Mouse (Mus musculus): Measurements from ENCODE around the gene Arid5b. TPM values are rescaled to one million over a fixed set of nuclear protein-coding genes. Genes with fewer than 3 reads are reported as not detected.

The Arid5b gene
- polyA plus RNA-seq, 1 experiment from 2014 or later, result 39.1 TPM

DNA sequence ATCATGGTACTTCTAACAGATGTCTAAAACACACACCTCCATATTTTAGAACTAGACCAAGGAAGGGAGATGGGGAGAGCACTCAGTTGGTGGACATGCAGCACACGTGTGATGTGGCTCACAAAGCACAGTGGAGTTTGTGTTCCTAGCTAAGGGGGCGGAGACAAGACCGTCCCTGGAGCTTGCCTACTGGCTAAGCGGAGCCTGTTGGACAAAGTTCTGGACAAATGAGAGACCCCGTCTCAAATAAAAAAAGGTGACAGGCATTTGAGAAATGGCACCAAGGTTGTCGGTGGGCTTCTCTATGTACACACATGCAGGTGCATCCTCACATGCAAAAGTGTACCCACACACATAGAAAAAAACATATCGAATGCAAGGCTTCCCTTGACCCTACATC is 95.4 kb downstream of the Arid5b start:
- Histone ChIP-seq H3K27ac (no peak overlapping the region), H3K9ac (no peak overlapping the region), H3K4me2 (no peak overlapping the region), H3K9me3 (no peaks in the 10 kb centered on the region), H3K4me1 (peaks cover 9% of the 10 kb centered on the region), H3K4me3 (no peak overlapping the region), H3K36me3 (peaks cover 23% of the 10 kb centered on the region; the same call in 1 of the 2 replicates), H3K27me3 (no peaks in the 10 kb centered on the region)
- 85% methylated on average over 7 of the region's 7 CpGs for WGBS
- ATAC-seq (ENCODE audit: borderline replicate concordance, extremely low read depth, low FRiP score, low TSS enrichment), result no peak

DNA sequence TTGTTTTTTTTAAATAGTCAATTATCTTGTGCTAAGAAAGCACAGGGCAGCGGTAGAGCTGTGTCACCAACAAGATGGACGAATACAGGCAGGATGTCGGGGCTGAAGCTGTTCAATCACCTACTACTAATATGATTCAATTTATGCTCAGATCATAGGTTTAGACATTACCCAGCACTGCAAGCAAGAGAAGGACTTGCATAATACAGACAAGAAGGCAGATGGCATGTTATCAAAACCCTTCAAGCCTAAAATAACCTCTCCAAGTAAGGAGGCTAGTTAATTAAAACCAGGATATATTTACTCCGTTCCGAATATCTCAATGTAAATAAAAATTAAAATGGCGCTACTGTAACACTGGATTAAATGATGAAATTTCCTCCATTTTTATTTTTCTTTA is 96.3 kb downstream of the Arid5b start:
- 86% methylated on average over 6 of the region's 6 CpGs for WGBS
- Histone ChIP-seq H3K4me2 (no peak overlapping the region), H3K4me1 (peaks cover 9% of the 10 kb centered on the region), H3K27ac (no peak overlapping the region), H3K9ac (no peak overlapping the region), H3K4me3 (no peak overlapping the region), H3K9me3 (no peaks in the 10 kb centered on the region), H3K27me3 (no peaks in the 10 kb centered on the region), H3K36me3 (peaks cover 16% of the 10 kb centered on the region; the same call in 1 of the 2 replicates)
- ATAC-seq (ENCODE audit: borderline replicate concordance, extremely low read depth, low FRiP score, low TSS enrichment), result no peak

DNA sequence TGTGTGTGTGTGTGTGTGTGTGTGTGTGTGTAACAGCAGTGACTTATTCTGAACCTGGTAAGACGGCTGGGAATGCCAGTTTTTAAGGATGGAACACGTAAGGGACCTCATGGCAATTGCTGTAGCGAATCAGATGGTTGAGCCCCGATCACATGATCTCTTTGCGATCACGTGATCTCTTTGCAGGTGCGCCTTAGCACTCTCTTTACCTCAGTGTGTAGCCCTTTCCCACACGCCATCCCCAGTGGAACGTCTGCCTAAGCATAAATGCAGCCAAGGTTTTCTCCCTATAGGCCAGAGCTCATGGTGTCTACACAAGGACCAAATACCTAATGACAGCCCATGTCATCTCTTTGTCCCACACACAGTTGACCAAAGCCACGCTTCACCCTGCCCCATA is 97.4 kb downstream of the Arid5b start:
- Histone ChIP-seq H3K36me3 (peaks cover 9% of the 10 kb centered on the region; the same call in 1 of the 2 replicates), H3K4me2 (no peak overlapping the region), H3K9ac (no peak overlapping the region), H3K9me3 (no peaks in the 10 kb centered on the region), H3K4me3 (no peak overlapping the region), H3K27me3 (no peaks in the 10 kb centered on the region), H3K27ac (no peak overlapping the region), H3K4me1 (peaks cover 9% of the 10 kb centered on the region)
- no peak for ATAC-seq (ENCODE audit: borderline replicate concordance, extremely low read depth, low FRiP score, low TSS enrichment)
- WGBS, result 88% methylated on average over 10 of the region's 10 CpGs

GRCm38 (mm10) chr10:68180721-68181120 is 97.8 kb downstream of the Arid5b start:
- WGBS, result 89% methylated on average over 7 of the region's 7 CpGs
- H3K4me2 ChIP-seq, result no peak overlapping the region
- no peak for ATAC-seq (ENCODE audit: borderline replicate concordance, extremely low read depth, low FRiP score, low TSS enrichment)
- no peak overlapping the region for H3K9ac ChIP-seq
- no peaks in the 10 kb centered on the region for H3K9me3 ChIP-seq
- peaks cover 9% of the 10 kb centered on the region for H3K4me1 ChIP-seq
- H3K36me3 ChIP-seq, result peaks cover 5% of the 10 kb centered on the region; the same call in 1 of the 2 replicates
- no peaks in the 10 kb centered on the region for H3K27me3 ChIP-seq
- H3K4me3 ChIP-seq, result no peak overlapping the region
- H3K27ac ChIP-seq, result no peak overlapping the region

DNA sequence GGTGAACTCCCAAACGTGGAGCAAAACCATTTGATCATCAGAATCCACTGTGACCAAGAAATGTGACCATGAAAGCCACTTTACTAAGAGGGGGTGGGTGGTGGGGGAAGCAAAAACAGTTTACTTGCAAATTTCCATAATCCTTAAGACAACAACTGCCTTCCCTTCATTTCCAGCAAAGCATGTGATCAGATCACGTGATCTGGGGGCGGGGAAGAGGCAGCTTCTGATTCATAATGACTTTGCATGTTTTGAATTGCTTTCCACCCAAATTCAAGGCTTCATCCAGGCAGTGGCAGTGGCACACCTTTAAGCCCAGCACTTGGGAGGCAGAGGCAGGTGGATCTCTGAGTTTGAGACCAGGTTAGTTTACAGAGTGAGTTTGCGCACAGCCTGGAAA is 98.4 kb downstream of the Arid5b start:
- H3K36me3 ChIP-seq, result peaks cover 5% of the 10 kb centered on the region; the same call in 1 of the 2 replicates
- H3K4me3 ChIP-seq, result no peak overlapping the region
- H3K4me1 ChIP-seq, result peaks cover 9% of the 10 kb centered on the region
- no peaks in the 10 kb centered on the region for H3K9me3 ChIP-seq
- no peak overlapping the region for H3K9ac ChIP-seq
- no peak overlapping the region for H3K4me2 ChIP-seq
- H3K27ac ChIP-seq, result no peak overlapping the region
- no peaks in the 10 kb centered on the region for H3K27me3 ChIP-seq
- ATAC-seq (ENCODE audit: borderline replicate concordance, extremely low read depth, low FRiP score, low TSS enrichment), result no peak
- WGBS, result 72% methylated on average over 4 of the region's 4 CpGs

DNA sequence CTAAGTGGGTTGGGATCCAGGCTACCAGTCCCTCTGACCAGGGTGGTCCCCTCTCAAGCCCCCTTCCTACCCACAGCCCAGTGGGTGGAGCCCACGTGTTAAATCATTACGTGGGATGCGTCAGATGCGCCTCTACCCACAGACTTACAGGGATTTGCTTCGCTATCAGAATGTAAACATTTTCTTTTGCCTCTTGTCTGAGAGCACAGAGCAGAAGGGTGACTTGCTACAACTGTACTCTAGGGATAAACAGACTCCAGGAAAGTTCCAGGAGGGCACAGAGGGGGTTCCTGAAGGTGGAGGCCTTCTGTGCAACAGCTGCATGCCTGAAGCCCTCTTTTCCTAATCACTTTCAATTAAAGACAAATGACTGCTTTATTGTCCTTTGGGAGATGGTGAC is 98.8 kb downstream of the Arid5b start:
- no peaks in the 10 kb centered on the region for H3K9me3 ChIP-seq
- H3K27me3 ChIP-seq, result no peaks in the 10 kb centered on the region
- H3K4me3 ChIP-seq, result no peak overlapping the region
- H3K4me1 ChIP-seq, result peaks cover 9% of the 10 kb centered on the region
- H3K9ac ChIP-seq, result no peak overlapping the region
- no peak overlapping the region for H3K27ac ChIP-seq
- WGBS, result 21% methylated on average over 5 of the region's 5 CpGs
- ATAC-seq (ENCODE audit: borderline replicate concordance, extremely low read depth, low FRiP score, low TSS enrichment), result no peak
- no peak overlapping the region for H3K4me2 ChIP-seq
- peaks cover 2% of the 10 kb centered on the region; the same call in 1 of the 2 replicates for H3K36me3 ChIP-seq

DNA sequence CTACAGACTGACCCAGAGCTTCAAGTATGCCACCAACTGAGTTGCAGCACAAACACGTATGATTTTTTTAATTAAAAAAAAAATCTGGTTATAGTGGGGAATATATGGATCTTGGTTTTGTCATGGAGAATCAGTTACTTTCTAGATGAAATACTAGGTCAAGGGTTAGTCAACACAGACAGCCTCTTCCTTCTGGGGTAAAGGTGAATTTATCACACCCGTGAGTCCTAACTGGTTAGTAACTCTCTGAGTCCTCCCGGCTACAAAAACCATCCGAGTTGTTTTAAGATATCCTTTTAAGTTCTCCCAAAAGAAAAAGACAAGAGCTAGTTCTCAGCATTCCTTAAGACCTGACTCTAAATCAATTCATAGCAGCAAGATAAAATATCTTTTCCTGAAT is 99.2 kb downstream of the Arid5b start:
- H3K9ac ChIP-seq, result no peak overlapping the region
- no peak overlapping the region for H3K4me3 ChIP-seq
- no peaks in the 10 kb centered on the region for H3K9me3 ChIP-seq
- H3K27me3 ChIP-seq, result no peaks in the 10 kb centered on the region
- no peak for ATAC-seq (ENCODE audit: borderline replicate concordance, extremely low read depth, low FRiP score, low TSS enrichment)
- H3K27ac ChIP-seq, result no peak overlapping the region
- H3K4me1 ChIP-seq, result peaks cover 10% of the 10 kb centered on the region
- WGBS, result 55% methylated on average over 4 of the region's 4 CpGs
- H3K4me2 ChIP-seq, result no peak overlapping the region
- 0 out of 2 replicates have a peak, but pooled peaks cover 2% of the 10 kb centered on the region for H3K36me3 ChIP-seq

- 72% methylated on average over 10 of the region's 10 CpGs for WGBS
- Histone ChIP-seq H3K4me1 (peaks cover 16% of the 10 kb centered on the region), H3K4me3 (no peak overlapping the region), H3K27ac (no peak overlapping the region), H3K9me3 (no peaks in the 10 kb centered on the region), H3K27me3 (no peaks in the 10 kb centered on the region), H3K4me2 (no peak overlapping the region), H3K9ac (no peak overlapping the region), H3K36me3 (0 out of 2 replicates have a peak, but pooled peaks cover 2% of the 10 kb centered on the region)
- no peak for ATAC-seq (ENCODE audit: borderline replicate concordance, extremely low read depth, low FRiP score, low TSS enrichment)
These were observed 100.6 kb downstream of the Arid5b start for GRCm38 (mm10) chr10:68177697-68178485.

DNA sequence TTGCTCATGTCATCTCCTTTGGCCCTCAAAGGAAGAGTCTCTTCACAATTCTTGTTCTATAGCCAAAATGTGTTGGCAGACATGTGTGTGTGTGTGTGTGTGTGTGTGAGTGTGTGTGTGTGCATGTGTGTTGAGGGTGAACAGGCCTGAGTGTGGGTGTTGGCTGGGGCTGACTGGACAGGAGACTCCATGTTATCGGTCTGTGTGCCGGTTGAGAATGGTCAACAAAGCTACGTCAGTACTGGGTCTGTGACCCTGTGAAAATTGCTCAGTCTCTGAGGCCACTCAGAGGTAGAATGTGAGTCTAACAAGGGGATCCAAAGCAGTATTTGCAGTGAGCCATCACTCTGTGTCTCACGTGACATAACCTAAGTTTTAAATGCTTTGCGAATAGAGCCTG is 102.7 kb downstream of the Arid5b start:
- Histone ChIP-seq H3K36me3 (0 out of 2 replicates have a peak, but pooled peaks cover 2% of the 10 kb centered on the region), H3K4me3 (no peak overlapping the region), H3K27me3 (no peaks in the 10 kb centered on the region), H3K9me3 (no peaks in the 10 kb centered on the region), H3K4me2 (no peak overlapping the region), H3K27ac (no peak overlapping the region), H3K4me1 (peaks cover 16% of the 10 kb centered on the region), H3K9ac (no peak overlapping the region)
- WGBS, result 97% methylated on average over 5 of the region's 5 CpGs
- ATAC-seq (ENCODE audit: borderline replicate concordance, extremely low read depth, low FRiP score, low TSS enrichment), result no peak

GRCm38 (mm10) chr10:68173634-68174033 is 104.9 kb downstream of the Arid5b start:
- no peak for ATAC-seq (ENCODE audit: borderline replicate concordance, extremely low read depth, low FRiP score, low TSS enrichment)
- 50% methylated on average over 9 of the region's 9 CpGs for WGBS
- H3K27me3 ChIP-seq, result no peaks in the 10 kb centered on the region
- no peak overlapping the region for H3K27ac ChIP-seq
- H3K4me2 ChIP-seq, result no peak overlapping the region
- H3K36me3 ChIP-seq, result 0 out of 2 replicates have a peak, but pooled peaks cover 2% of the 10 kb centered on the region
- H3K9ac ChIP-seq, result no peak overlapping the region
- no peaks in the 10 kb centered on the region for H3K9me3 ChIP-seq
- no peak overlapping the region for H3K4me3 ChIP-seq
- H3K4me1 ChIP-seq, result peaks cover 22% of the 10 kb centered on the region

DNA sequence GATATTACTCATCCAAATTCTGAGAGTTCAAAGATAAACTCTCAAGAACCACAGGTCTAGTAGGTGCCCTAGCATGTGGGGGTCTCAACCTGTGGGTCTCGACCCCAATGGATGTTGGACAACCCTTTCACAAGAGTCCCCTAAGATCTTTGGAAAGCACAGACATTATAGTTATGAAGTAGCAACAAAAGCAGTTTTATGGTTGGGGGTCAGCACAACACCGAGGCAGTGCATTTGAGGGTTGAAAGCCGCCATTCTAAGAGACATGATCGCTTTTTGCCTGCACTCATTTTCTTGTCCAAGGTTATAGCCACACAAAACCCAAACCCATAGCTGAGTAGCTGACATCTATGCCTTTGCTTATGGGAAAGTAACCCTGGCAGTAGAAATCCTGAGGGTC is 105.6 kb downstream of the Arid5b start:
- Histone ChIP-seq H3K4me2 (no peak overlapping the region), H3K9me3 (no peaks in the 10 kb centered on the region), H3K4me1 (peaks cover 23% of the 10 kb centered on the region), H3K36me3 (0 out of 2 replicates have a peak, but pooled peaks cover 2% of the 10 kb centered on the region), H3K4me3 (no peak overlapping the region), H3K27me3 (no peaks in the 10 kb centered on the region), H3K27ac (no peak overlapping the region), H3K9ac (no peak overlapping the region)
- no peak for ATAC-seq (ENCODE audit: borderline replicate concordance, extremely low read depth, low FRiP score, low TSS enrichment)
- 81% methylated on average over 4 of the region's 4 CpGs for WGBS

GRCm38 (mm10) chr10:68171974-68172373 is 106.6 kb downstream of the Arid5b start:
- Histone ChIP-seq H3K9me3 (no peaks in the 10 kb centered on the region), H3K27me3 (no peaks in the 10 kb centered on the region), H3K4me3 (no peak overlapping the region), H3K36me3 (0 out of 2 replicates have a peak, but pooled peaks cover 2% of the 10 kb centered on the region), H3K27ac (no peak overlapping the region), H3K4me1 (peaks cover 32% of the 10 kb centered on the region), H3K9ac (no peak overlapping the region), H3K4me2 (no peak overlapping the region)
- WGBS, result 67% methylated on average over 9 of the region's 9 CpGs
- no peak for ATAC-seq (ENCODE audit: borderline replicate concordance, extremely low read depth, low FRiP score, low TSS enrichment)
